Mouse (Mus musculus): ENCODE results near the gene Psapl1.

Psapl1 gene

GRCm38 (mm10) chr5:36203916-36204315, at the start of gene Psapl1:
Psapl1 (plus strand) TSS chr5:36204021.
- no peak for DNase-seq (ENCODE audit: low spot score)

GRCm38 (mm10) chr5:36154879-36155485, 48.8 kb upstream of the Psapl1 start:
- DNase-seq (ENCODE audit: low spot score): no peak

GRCm38 (mm10) chr5:36165424-36166302, 38.2 kb upstream of the Psapl1 start:
- DNase-seq (ENCODE audit: low spot score): no peak

- DNase-seq (ENCODE audit: low spot score): no peak
Observed at GRCm38 (mm10) chr5:36166346-36167013, 37.3 kb upstream of the Psapl1 start.

GRCm38 (mm10) chr5:36168963-36169650, 34.7 kb upstream of the Psapl1 start:
- DNase-seq (ENCODE audit: low spot score): no peak

- no peak for DNase-seq (ENCODE audit: low spot score)
Observed at GRCm38 (mm10) chr5:36174569-36175115, 29.2 kb upstream of the Psapl1 start.

- DNase-seq (ENCODE audit: low spot score): no peak
Observed at GRCm38 (mm10) chr5:36176409-36176808, 27.4 kb upstream of the Psapl1 start.

GRCm38 (mm10) chr5:36176873-36177272, 26.9 kb upstream of the Psapl1 start:
- no peak for DNase-seq (ENCODE audit: low spot score)

- DNase-seq (ENCODE audit: low spot score): no peak
Observed at GRCm38 (mm10) chr5:36178215-36178614, 25.6 kb upstream of the Psapl1 start.

GRCm38 (mm10) chr5:36178785-36179184, 25.0 kb upstream of the Psapl1 start:
- no peak for DNase-seq (ENCODE audit: low spot score)

GRCm38 (mm10) chr5:36179708-36180107, 24.1 kb upstream of the Psapl1 start:
- DNase-seq (ENCODE audit: low spot score): no peak

GRCm38 (mm10) chr5:36182326-36182725, 21.5 kb upstream of the Psapl1 start:
- DNase-seq (ENCODE audit: low spot score): no peak

GRCm38 (mm10) chr5:36186294-36187053, 17.3 kb upstream of the Psapl1 start:
- DNase-seq (ENCODE audit: low spot score): no peak

GRCm38 (mm10) chr5:36188310-36188709, 15.5 kb upstream of the Psapl1 start:
- no peak for DNase-seq (ENCODE audit: low spot score)

- no peak for DNase-seq (ENCODE audit: low spot score)
Observed at GRCm38 (mm10) chr5:36191285-36191684, 12.5 kb upstream of the Psapl1 start.

- no peak for DNase-seq (ENCODE audit: low spot score)
Observed at GRCm38 (mm10) chr5:36191876-36192275, 11.9 kb upstream of the Psapl1 start.

GRCm38 (mm10) chr5:36192677-36193076, 11.1 kb upstream of the Psapl1 start:
- no peak for DNase-seq (ENCODE audit: low spot score)

GRCm38 (mm10) chr5:36194631-36195030, 9.2 kb upstream of the Psapl1 start:
- DNase-seq (ENCODE audit: low spot score): no peak

GRCm38 (mm10) chr5:36195436-36195835, 8.4 kb upstream of the Psapl1 start:
- DNase-seq (ENCODE audit: low spot score): no peak

GRCm38 (mm10) chr5:36199519-36199918, 4.3 kb upstream of the Psapl1 start:
- DNase-seq (ENCODE audit: low spot score): no peak

- no peak for DNase-seq (ENCODE audit: low spot score)
Observed at GRCm38 (mm10) chr5:36202781-36203180, 1.0 kb upstream of the Psapl1 start.

Data from ovary, postnatal 10 days (tissue).